Comparison of ENCODE assay signal across 8 mouse cellular contexts in the genomic region with DNA sequence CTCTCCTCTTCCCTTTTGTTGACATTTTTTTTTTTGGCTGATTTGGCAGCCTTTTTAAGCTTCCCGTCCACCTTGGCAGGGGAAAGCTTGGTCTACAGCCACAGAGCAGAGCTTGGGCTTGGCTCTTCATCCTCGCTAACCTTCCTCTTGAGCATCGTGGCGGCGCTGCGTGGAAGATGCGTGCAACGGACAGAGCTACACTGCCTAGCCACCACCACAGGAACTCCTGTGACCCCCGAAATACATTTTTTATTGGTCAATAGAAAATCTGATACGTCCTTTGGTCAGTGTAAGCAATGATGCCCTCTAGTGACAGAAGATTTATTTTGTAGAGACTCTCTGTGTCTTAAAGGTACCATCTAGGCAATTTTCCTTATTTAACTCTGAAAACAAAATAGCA. TPM values are rescaled to one million over a fixed set of nuclear protein-coding genes. Genes with fewer than 3 reads are reported as not detected.
DNase-seq lines count a peak whose midpoint lies in the region; ATAC-seq and TF ChIP-seq lines count a peak whose summit lies in the region.

No protein-coding gene starts in this region.

- H3K4me1 ChIP-seq in liver, adult 2 months (ENCODE audit: control insufficient read depth, insufficient read depth, low read length), result peaks cover 1% of the 10 kb centered on the region; the same call in 1 of the 2 replicates
- H3K4me1 ChIP-seq in liver, embryonic 11.5 days (replicated peaks; ENCODE audit: control insufficient read depth, insufficient read depth, low read length), result no peaks in the 10 kb centered on the region
- no peaks in the 10 kb centered on the region for H3K4me1 ChIP-seq in heart, postnatal 0 days (ENCODE audit: control insufficient read depth, insufficient read depth)
- no peaks in the 10 kb centered on the region for H3K4me1 ChIP-seq in olfactory bulb, adult 2 months (ENCODE audit: control insufficient read depth, insufficient read depth, low read length)

- peak overlapping the region; percentile 19 for H3K9ac ChIP-seq in liver, adult 2 months (ENCODE audit: low read depth, low read length)
- no peak overlapping the region for H3K9ac ChIP-seq in liver, embryonic 11.5 days (ENCODE audit: low read depth, low read length)
- H3K9ac ChIP-seq in heart, postnatal 0 days (replicated peaks; ENCODE audit: low read depth, low read length), result no peak overlapping the region

- peak; percentile 11 for DNase-seq in CD4-positive, CD25-positive, alpha-beta regulatory T cell, adult 2 months (ENCODE audit: low read depth, low spot score)
- DNase-seq in liver, adult 2 months (ENCODE audit: extremely low read depth, low read depth, low spot score), result peak; percentile 69
- DNase-seq in liver, embryonic 11.5 days (ENCODE audit: low spot score), result no peak
- DNase-seq in heart, postnatal 0 days (ENCODE audit: low spot score), result peak; percentile 30
- no peak for DNase-seq in thymus, postnatal 4 days
- DNase-seq in left cerebral cortex, postnatal 10 days (ENCODE audit: extremely low spot score in 1 of 2, low spot score in 2 of 2), result no peak

- intact Hi-C loops in left cerebral cortex, postnatal 10 days (cut with DNase I), result loop anchor here (5.0 kb wide), 1 partner anchor 42 kb away; no protein-coding TSS in a partner anchor

- peak; percentile 34; the same call in 1 of the 2 replicates for TF ChIP-seq CTCF in liver, adult 2 months (IDR thresholded peaks at IDR 0.05; ENCODE audit: low read depth, low read length)
- TF ChIP-seq CTCF in heart, postnatal 0 days (IDR thresholded peaks at IDR 0.05; ENCODE audit: low read depth), result peak; percentile 47
- no peak for TF ChIP-seq CTCF in olfactory bulb, adult 2 months (IDR thresholded peaks at IDR 0.05; ENCODE audit: insufficient read depth, low read depth, low read length)

- H3K9me3 ChIP-seq in liver, embryonic 11.5 days (ENCODE audit: control insufficient read depth, low read length), result no peaks in the 10 kb centered on the region
- no peaks in the 10 kb centered on the region for H3K9me3 ChIP-seq in heart, postnatal 0 days (replicated peaks; ENCODE audit: control insufficient read depth, low read length)

- H3K27me3 ChIP-seq in liver, adult 2 months (ENCODE audit: control insufficient read depth, insufficient read depth, low read length), result no peaks in the 10 kb centered on the region
- no peaks in the 10 kb centered on the region for H3K27me3 ChIP-seq in liver, embryonic 11.5 days (replicated peaks; ENCODE audit: control insufficient read depth, insufficient read depth, low read length)
- no peaks in the 10 kb centered on the region for H3K27me3 ChIP-seq in heart, postnatal 0 days (ENCODE audit: control insufficient read depth, insufficient read depth, low read length)

- H3K27ac ChIP-seq in liver, adult 2 months (replicated peaks; ENCODE audit: insufficient read depth, low read depth, low read length), result peak overlapping the region; percentile 9
- no peak overlapping the region for H3K27ac ChIP-seq in liver, embryonic 11.5 days (ENCODE audit: low read depth, low read length)
- no peak overlapping the region for H3K27ac ChIP-seq in heart, postnatal 0 days (ENCODE audit: low read depth)
- no peak overlapping the region for H3K27ac ChIP-seq in olfactory bulb, adult 2 months (ENCODE audit: insufficient read depth, low read depth, low read length)

- TF ChIP-seq POLR2A in liver, adult 2 months (IDR thresholded peaks at IDR 0.05; ENCODE audit: extremely low read depth, insufficient read depth, low read length), result 0 out of 2 replicates have a peak, but pooled peaks have one; percentile 4
- no peak for TF ChIP-seq POLR2A in olfactory bulb, adult 2 months (IDR thresholded peaks at IDR 0.05; ENCODE audit: insufficient read depth, low read depth, low read length)

- peak overlapping the region; percentile 56 for H3K4me3 ChIP-seq in liver, adult 2 months (ENCODE audit: insufficient read depth, low read depth, low read length)
- H3K4me3 ChIP-seq in liver, embryonic 11.5 days (ENCODE audit: low read depth, low read length), result no peak overlapping the region
- H3K4me3 ChIP-seq in heart, postnatal 0 days (ENCODE audit: low read depth, low read length), result peak overlapping the region; percentile 25
- peak overlapping the region; percentile 9; the same call in 1 of the 2 replicates for H3K4me3 ChIP-seq in olfactory bulb, adult 2 months (ENCODE audit: insufficient read depth, low read depth, low read length)

- no peak overlapping the region for H3K4me2 ChIP-seq in liver, embryonic 11.5 days
- peak overlapping the region; percentile 58 for H3K4me2 ChIP-seq in heart, postnatal 0 days (ENCODE audit: low read depth, low read length)

- H3K36me3 ChIP-seq in liver, adult 2 months (ENCODE audit: control insufficient read depth, insufficient read depth, low read length), result no peaks in the 10 kb centered on the region
- no peaks in the 10 kb centered on the region for H3K36me3 ChIP-seq in liver, embryonic 11.5 days (ENCODE audit: control insufficient read depth, insufficient read depth, low read length)
- no peaks in the 10 kb centered on the region for H3K36me3 ChIP-seq in heart, postnatal 0 days (replicated peaks; ENCODE audit: control insufficient read depth, insufficient read depth, low read length)

- no peak for ATAC-seq in CD4-positive, CD25-positive, alpha-beta regulatory T cell, adult 4 months
- no peak for ATAC-seq in liver, embryonic 11.5 days (replicated peaks; ENCODE audit: low FRiP score)
- ATAC-seq in heart, postnatal 0 days (ENCODE audit: insufficient read depth, low read depth), result no peak

- 16% methylated on average over 10 of the region's 10 CpGs for WGBS in liver, adult 2 months
- 65% methylated on average over 10 of the region's 10 CpGs for WGBS in liver, embryonic 11.5 days
- 36% methylated on average over 10 of the region's 10 CpGs for WGBS in heart, postnatal 0 days
- 47% methylated on average over 10 of the region's 10 CpGs for WGBS in olfactory bulb, adult 2 months

- TF ChIP-seq EP300 in heart, postnatal 0 days (IDR thresholded peaks at IDR 0.05; ENCODE audit: low read depth), result no peak

- H3K79me2 ChIP-seq in liver, adult 2 months (ENCODE audit: control insufficient read depth, insufficient read depth, low read length), result no peaks in the 10 kb centered on the region

RNA-seq across cellular contexts. Expression of a gene that starts 6.1 kb away (rescaled TPM):
- 100 to 1,000 TPM; 132 to 152 TPM for polyA plus RNA-seq in CD4-positive, CD25-positive, alpha-beta regulatory T cell, adult 4 months (2017; shearing (Covaris generic))
- 20.2 and 25.5 TPM in 2 replicates for total RNA-seq in liver, adult 2 months (2014; rRNA removed)
- polyA plus RNA-seq in liver, adult 2 months (2012; rRNA removed), result 3.4 and 4.9 TPM in 2 replicates
- polyA plus RNA-seq in liver, embryonic 11.5 days (2014; fragmentation: Nextera tagmentation; extraction: Ambion mirVana), result 1.2 and 1.6 TPM in 2 replicates
- 1.1 and 3.2 TPM in 2 replicates for total RNA-seq in heart, postnatal 0 days (2014; rRNA removed; ENCODE audit: low replicate concordance)
- 5.6 and 7.1 TPM in 2 replicates for polyA plus RNA-seq in heart, postnatal 0 days (2015; fragmentation: Nextera tagmentation; extraction: Ambion mirVana)
- polyA plus RNA-seq in olfactory bulb, adult 2 months (2012; ENCODE audit: insufficient read depth, insufficient read length, low replicate concordance, missing spikeins), result not detected in 2 replicates
- under 1 TPM in 1 of 2 experiments, not detected in 1; 0.90 TPM for total RNA-seq in left cerebral cortex, postnatal 10 days (2021)

RNA-seq across cellular contexts. Expression of a gene that starts 29.0 kb away (rescaled TPM):
- under 1 TPM; 0.39 to 0.47 TPM for polyA plus RNA-seq in CD4-positive, CD25-positive, alpha-beta regulatory T cell, adult 4 months (2017; shearing (Covaris generic))
- total RNA-seq in liver, adult 2 months (2014; rRNA removed), result 2.0 and 5.2 TPM in 2 replicates
- polyA plus RNA-seq in liver, adult 2 months (2012; rRNA removed), result 3.6 and 4.6 TPM in 2 replicates
- 44.3 and 68.2 TPM in 2 replicates for polyA plus RNA-seq in liver, embryonic 11.5 days (2014; fragmentation: Nextera tagmentation; extraction: Ambion mirVana)
- 921 and 1,307 TPM in 2 replicates for total RNA-seq in heart, postnatal 0 days (2014; rRNA removed; ENCODE audit: low replicate concordance)
- polyA plus RNA-seq in heart, postnatal 0 days (2015; fragmentation: Nextera tagmentation; extraction: Ambion mirVana), result 1,041 and 1,327 TPM in 2 replicates
- not detected in 2 replicates for polyA plus RNA-seq in olfactory bulb, adult 2 months (2012; ENCODE audit: insufficient read depth, insufficient read length, low replicate concordance, missing spikeins)
- total RNA-seq in left cerebral cortex, postnatal 10 days (2021), result 10 to 100 TPM; 17.0 to 17.1 TPM

Comparison
In these comparisons a context has a peak if more than half of its experiments do, and no peak if none do; other contexts are left out.
1. DNase-seq: peak in CD4-positive, CD25-positive, alpha-beta regulatory T cell, adult 2 months (single experiment), liver, adult 2 months (single experiment) and heart, postnatal 0 days (single experiment); none in liver, embryonic 11.5 days (single experiment), thymus, postnatal 4 days (single experiment) and left cerebral cortex, postnatal 10 days (0 of 2).
2. RNA of a gene that starts 29.0 kb away (polyA plus RNA-seq): 1,041 to 1,327 TPM in heart, postnatal 0 days; 44.3 to 68.2 TPM in liver, embryonic 11.5 days, not detected in olfactory bulb, adult 2 months, 3.6 to 4.6 TPM in liver, adult 2 months and 0.39 to 0.47 TPM in CD4-positive, CD25-positive, alpha-beta regulatory T cell, adult 4 months; every median in the first group is over 10 times any median in the second.